Mouse (Mus musculus) heart, embryonic 13.5 days (tissue): ENCODE data around the gene 2510009E07Rik. TPM values are rescaled to one million over a fixed set of nuclear protein-coding genes. Genes with fewer than 3 reads are reported as not detected.
A peak's percentile ranks its signal among the peaks of the same experiment; 100 is the strongest.

ENCODE experiments used
- ATAC-seq: fragments of 200-750 bp; cut with Nextera tagmentation; 2 replicates; pipeline ENCODE4 v1.8.0; 2017; ENCODE audit warnings: moderate TSS enrichment; ENCODE audit not compliant: insufficient number of reproducible peaks, low FRiP score, low TSS enrichment; ENCODE audit errors: extremely low read depth
- H3K27ac ChIP-seq: fragments of 300-500 bp; sonication (generic); replicated peaks from 2 replicates; pipeline ENCODE4 v1.5.1; 2015; ENCODE audit warnings: moderate library complexity, mild to moderate bottlenecking, inconsistent platforms
- H3K27me3 ChIP-seq: fragments of 300-500 bp; sonication (generic); replicated peaks from 2 replicates; pipeline ENCODE4 v1.6.1; 2015; ENCODE audit warnings: mild to moderate bottlenecking, inconsistent platforms
- H3K36me3 ChIP-seq: fragments of 300-500 bp; sonication (generic); 2 replicates; pipeline ENCODE4 v1.6.1; 2015; ENCODE audit warnings: mild to moderate bottlenecking, inconsistent platforms
- H3K4me1 ChIP-seq: fragments of 300-500 bp; sonication (generic); 2 replicates; pipeline ENCODE4 v1.6.1; 2015; ENCODE audit warnings: inconsistent platforms
- H3K4me2 ChIP-seq: fragments of 300-500 bp; sonication (generic); 2 replicates; pipeline ENCODE4 v1.6.1; 2015; ENCODE audit warnings: inconsistent platforms, mild to moderate bottlenecking, moderate library complexity
- H3K4me3 ChIP-seq: fragments of 300-500 bp; sonication (generic); 2 replicates; pipeline ENCODE4 v1.5.1; 2015; ENCODE audit warnings: moderate library complexity, mild to moderate bottlenecking, inconsistent platforms
- H3K9ac ChIP-seq: fragments of 300-500 bp; sonication (generic); 2 replicates; pipeline ENCODE4 v1.6.1; 2015; ENCODE audit warnings: inconsistent platforms, mild to moderate bottlenecking, moderate library complexity
- H3K9me3 ChIP-seq: fragments of 300-500 bp; sonication (generic); 2 replicates; pipeline ENCODE4 v1.6.1; 2016; ENCODE audit warnings: inconsistent platforms
- WGBS: fragments of 180-500 bp; shearing (Covaris S2); methylation state at CpG from one replicate; pipeline ENCODE4 v1.1.7; 2015; ENCODE audit warnings: mixed read lengths; 5-methylcytosine and 5-hydroxymethylcytosine counted together
- polyA plus RNA-seq: library from polyadenylated mRNA; unstranded; fragments of >200 nt; fragmentation: Nextera tagmentation; extraction: Ambion mirVana; gene quantifications from 2 replicates; pipeline ENCODE4 v1.2.1, GENCODE M21; 2015

Gene 2510009E07Rik
- 19.3 and 19.5 TPM in 2 replicates for polyA plus RNA-seq

DNA sequence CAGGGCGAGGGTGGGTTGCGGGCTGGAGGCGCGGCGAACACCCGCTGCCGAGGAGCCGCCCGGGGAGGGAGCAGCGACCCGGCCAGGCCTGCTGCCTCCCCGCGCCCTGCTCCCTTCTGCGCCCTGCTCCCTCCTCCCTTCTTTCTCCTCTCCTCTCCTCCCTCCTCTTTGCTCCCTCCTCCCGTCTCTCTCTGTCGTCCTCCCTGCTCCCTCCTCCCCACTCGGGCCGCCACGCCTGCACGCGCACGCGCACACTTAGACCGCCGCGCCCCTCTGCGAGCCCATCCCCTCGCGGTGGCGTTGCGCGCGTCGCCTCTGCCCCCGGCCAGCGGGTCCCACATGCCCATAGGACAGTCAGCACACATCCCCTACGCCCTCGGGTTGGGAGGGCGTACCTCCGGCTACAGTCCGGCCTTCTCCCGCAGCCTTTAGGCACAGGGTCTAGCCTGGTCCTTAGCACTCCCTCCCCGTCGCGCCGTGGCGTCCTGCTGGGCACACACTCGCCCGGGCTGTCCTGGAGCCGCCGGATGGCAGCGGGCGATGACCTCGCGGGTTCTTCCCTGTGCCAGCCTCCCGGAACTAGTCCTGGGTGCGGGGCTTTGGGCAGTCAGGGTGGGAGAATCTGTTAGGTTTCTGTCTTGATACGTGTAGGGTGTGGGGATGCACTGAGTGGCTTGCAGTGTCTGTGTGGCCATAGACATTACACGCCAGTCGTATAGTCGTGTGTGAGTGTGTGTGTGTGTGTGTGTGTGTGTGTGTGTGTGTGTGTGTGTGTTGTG is at the start of gene 2510009E07Rik:
TSS of gene 2510009E07Rik (minus strand) at position 203 of the 779 bp plus-strand sequence.
- Histone ChIP-seq H3K4me3 (peak within 1 kb of the TSS; percentile 91), H3K9ac (peak within 1 kb of the TSS; percentile 98), H3K4me2 (peak within 1 kb of the TSS; percentile 97), H3K36me3 (no peaks in the 10 kb centered on the region), H3K4me1 (peaks cover 40% of the 10 kb centered on the region), H3K27ac (peak within 1 kb of the TSS; percentile 95), H3K27me3 (no peaks in the 10 kb centered on the region), H3K9me3 (no peaks in the 10 kb centered on the region)
- 1% methylated on average over 59 of the region's 61 CpGs for WGBS
- peak; percentile 72 for ATAC-seq

DNA sequence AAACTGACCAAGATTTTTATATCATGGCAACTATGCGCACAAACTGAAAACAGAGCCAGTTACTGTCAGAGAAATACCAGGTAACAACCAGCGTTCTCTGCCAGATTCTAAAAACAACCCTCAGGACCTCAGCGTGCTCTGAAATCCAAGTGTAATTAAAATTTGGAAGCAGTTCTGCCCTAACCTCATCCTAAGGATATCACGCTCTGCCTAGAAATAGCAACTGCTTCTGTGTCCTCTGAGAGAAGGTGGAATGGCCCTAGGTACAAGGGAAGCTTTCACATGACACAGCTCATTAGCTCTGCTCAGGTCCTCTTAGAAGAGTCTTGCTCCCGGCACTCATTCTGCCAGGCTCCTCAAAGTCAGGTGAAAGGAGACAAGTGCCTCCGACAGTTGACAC is 48.9 kb upstream of the 2510009E07Rik start:
- Histone ChIP-seq H3K27ac (no peak overlapping the region), H3K4me2 (no peak overlapping the region), H3K9ac (no peak overlapping the region), H3K4me3 (no peak overlapping the region), H3K4me1 (no peaks in the 10 kb centered on the region), H3K9me3 (no peaks in the 10 kb centered on the region), H3K27me3 (no peaks in the 10 kb centered on the region), H3K36me3 (no peaks in the 10 kb centered on the region)
- no peak for ATAC-seq
- 76% methylated on average over 6 of the region's 6 CpGs for WGBS

DNA sequence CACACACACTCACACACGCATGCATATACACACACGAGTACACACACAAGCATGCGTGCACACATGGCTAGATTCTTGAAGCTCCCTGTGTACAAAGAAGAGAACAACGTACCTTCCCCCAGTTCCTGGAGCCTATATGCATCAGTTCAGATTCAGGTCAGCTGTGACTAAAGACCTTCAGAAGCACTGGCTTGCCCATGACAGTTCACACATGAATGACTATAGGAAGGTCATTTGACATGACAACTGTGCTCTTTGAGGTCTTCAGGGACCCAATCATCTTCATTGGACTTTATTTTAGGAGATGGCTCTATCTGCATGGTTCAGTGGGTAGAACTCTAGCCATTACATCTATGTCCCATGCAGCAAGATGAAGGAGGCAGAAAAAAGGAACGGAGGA is 48.4 kb upstream of the 2510009E07Rik start:
- Histone ChIP-seq H3K9me3 (no peaks in the 10 kb centered on the region), H3K27ac (no peak overlapping the region), H3K4me1 (no peaks in the 10 kb centered on the region), H3K4me3 (no peak overlapping the region), H3K36me3 (no peaks in the 10 kb centered on the region), H3K9ac (no peak overlapping the region), H3K4me2 (no peak overlapping the region), H3K27me3 (no peaks in the 10 kb centered on the region)
- ATAC-seq = no peak
- WGBS = 84% methylated on average over 5 of the region's 5 CpGs

GRCm38 (mm10) chr16:21742191-21742870 is 47.9 kb upstream of the 2510009E07Rik start:
- no peak overlapping the region for H3K9ac ChIP-seq
- 72% methylated on average over 5 of the region's 5 CpGs for WGBS
- no peak for ATAC-seq

DNA sequence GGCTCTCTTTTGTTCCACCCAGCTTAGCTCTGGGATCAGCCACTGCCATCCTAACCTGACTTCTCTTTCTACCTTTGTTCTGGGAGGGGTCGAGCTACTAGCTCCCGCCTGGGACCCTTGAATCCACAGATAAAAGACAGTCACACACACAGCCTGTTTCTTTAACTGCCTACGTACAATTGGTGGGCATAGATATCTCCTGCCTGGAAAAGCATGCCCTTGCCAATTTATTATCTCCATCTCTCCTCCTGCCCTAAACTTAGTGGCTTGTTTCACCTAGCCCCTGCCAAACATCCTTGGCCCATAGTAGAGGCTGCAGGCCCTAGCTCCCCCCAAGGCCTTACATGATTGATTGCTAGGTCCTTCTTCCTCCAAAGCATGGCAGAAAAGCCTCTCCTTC is 47.1 kb upstream of the 2510009E07Rik start:
- H3K9ac ChIP-seq = no peak overlapping the region
- no peaks in the 10 kb centered on the region for H3K27me3 ChIP-seq
- H3K4me1 ChIP-seq = no peaks in the 10 kb centered on the region
- H3K4me2 ChIP-seq = no peak overlapping the region
- no peak overlapping the region for H3K27ac ChIP-seq
- H3K36me3 ChIP-seq = no peaks in the 10 kb centered on the region
- 66% methylated on average over 3 of the region's 3 CpGs for WGBS
- ATAC-seq = no peak
- no peak overlapping the region for H3K4me3 ChIP-seq
- H3K9me3 ChIP-seq = no peaks in the 10 kb centered on the region

More at GRCm38 (mm10) chr16:21742191-21742870, 47.9 kb upstream of the 2510009E07Rik start:
- Histone ChIP-seq H3K9me3 (no peaks in the 10 kb centered on the region), H3K4me2 (no peak overlapping the region), H3K4me3 (no peak overlapping the region), H3K4me1 (no peaks in the 10 kb centered on the region), H3K36me3 (no peaks in the 10 kb centered on the region), H3K27ac (no peak overlapping the region), H3K27me3 (no peaks in the 10 kb centered on the region)

DNA sequence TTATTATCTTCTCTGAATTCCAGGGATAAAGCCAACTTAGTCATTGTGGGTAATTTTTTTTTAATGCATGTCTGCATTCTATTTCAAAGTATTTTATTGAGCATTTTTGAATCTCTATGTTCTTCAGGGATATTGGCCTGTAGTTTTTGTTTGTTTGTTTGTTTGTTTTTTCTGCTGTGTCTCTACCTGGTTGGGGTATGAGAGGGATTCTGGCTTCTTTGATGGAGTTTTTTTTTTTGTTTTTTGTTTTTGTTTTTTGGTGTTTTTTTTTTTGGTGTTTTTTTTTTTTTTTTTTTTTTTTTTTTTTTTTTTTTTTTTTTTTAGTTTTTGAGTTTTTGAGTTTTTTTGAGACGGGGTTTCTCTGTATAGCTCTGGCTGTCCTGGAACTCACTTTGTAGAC is 41.2 kb upstream of the 2510009E07Rik start:
- H3K4me1 ChIP-seq = 0 out of 2 replicates have a peak, but pooled peaks cover 3% of the 10 kb centered on the region
- no peak overlapping the region for H3K4me3 ChIP-seq
- WGBS = 67% methylated on average over 1 of the region's 1 CpGs
- no peak overlapping the region for H3K27ac ChIP-seq
- H3K27me3 ChIP-seq = peaks cover 5% of the 10 kb centered on the region; the same call in 1 of the 2 replicates
- H3K9me3 ChIP-seq = no peaks in the 10 kb centered on the region
- H3K36me3 ChIP-seq = no peaks in the 10 kb centered on the region
- no peak overlapping the region for H3K4me2 ChIP-seq
- no peak for ATAC-seq
- H3K9ac ChIP-seq = no peak overlapping the region

- Histone ChIP-seq H3K36me3 (no peaks in the 10 kb centered on the region), H3K27me3 (peaks cover 5% of the 10 kb centered on the region; the same call in 1 of the 2 replicates), H3K9ac (no peak overlapping the region; the same call in 1 of the 2 replicates), H3K4me2 (peak overlapping the region; percentile 57), H3K4me3 (peak overlapping the region; percentile 44), H3K4me1 (0 out of 2 replicates have a peak, but pooled peaks cover 2% of the 10 kb centered on the region), H3K9me3 (no peaks in the 10 kb centered on the region), H3K27ac (no peak overlapping the region)
- WGBS = 42% methylated on average over 10 of the region's 10 CpGs
- ATAC-seq = no peak
These were observed 33.5 kb upstream of the 2510009E07Rik start for GRCm38 (mm10) chr16:21727897-21728364.

DNA sequence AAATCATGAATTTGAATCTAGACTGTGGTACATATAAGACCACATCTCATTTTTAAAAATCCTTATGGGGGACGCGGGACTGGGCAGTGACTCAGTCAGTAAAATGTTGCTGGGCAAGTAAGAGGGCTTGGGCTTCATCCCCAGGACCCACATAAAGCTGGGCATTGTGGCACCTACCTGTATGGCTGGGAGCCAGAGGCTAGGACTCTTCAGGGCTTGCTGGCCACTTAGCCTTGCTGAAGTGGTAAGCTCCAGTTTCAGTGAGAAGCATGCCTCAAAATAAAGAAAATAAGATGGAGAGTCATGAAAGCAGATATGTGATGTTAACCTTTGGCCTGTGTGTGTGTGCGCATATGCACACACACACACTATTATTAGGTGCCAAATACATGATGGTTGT is 33.0 kb upstream of the 2510009E07Rik start:
- ATAC-seq = no peak
- H3K9ac ChIP-seq = no peak overlapping the region
- H3K27ac ChIP-seq = no peak overlapping the region
- no peak overlapping the region for H3K4me3 ChIP-seq
- WGBS = 88% methylated on average over 3 of the region's 3 CpGs
- peaks cover 5% of the 10 kb centered on the region; the same call in 1 of the 2 replicates for H3K27me3 ChIP-seq
- no peaks in the 10 kb centered on the region for H3K36me3 ChIP-seq
- no peak overlapping the region for H3K4me2 ChIP-seq
- no peaks in the 10 kb centered on the region for H3K9me3 ChIP-seq
- no peaks in the 10 kb centered on the region for H3K4me1 ChIP-seq

DNA sequence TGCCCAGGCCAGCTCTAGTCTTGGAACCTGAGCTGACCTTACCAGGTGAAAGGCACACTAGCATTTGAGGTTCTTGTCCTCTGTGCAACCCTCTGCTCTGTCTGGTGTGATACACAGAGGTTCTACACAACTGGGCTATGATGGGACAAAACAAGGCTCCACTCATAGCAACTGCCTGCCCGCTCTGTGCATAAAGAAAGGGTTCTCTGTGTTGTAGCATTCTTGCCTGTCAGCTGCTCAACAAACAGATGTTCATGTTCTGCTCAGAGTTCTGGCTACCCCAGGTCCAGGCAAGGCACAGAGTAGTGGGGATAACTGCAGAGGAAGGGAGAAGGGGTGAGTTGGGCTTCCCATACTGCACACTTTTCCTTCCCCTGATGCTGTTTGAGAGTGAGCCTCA is 29.8 kb upstream of the 2510009E07Rik start:
- Histone ChIP-seq H3K27me3 (no peaks in the 10 kb centered on the region), H3K9me3 (no peaks in the 10 kb centered on the region), H3K9ac (no peak overlapping the region), H3K4me1 (no peaks in the 10 kb centered on the region), H3K4me3 (no peak overlapping the region), H3K36me3 (no peaks in the 10 kb centered on the region), H3K4me2 (no peak overlapping the region), H3K27ac (no peak overlapping the region)
- no peak for ATAC-seq
- 83% methylated on average over 1 of the region's 1 CpGs for WGBS

GRCm38 (mm10) chr16:21719770-21720169 is 25.3 kb upstream of the 2510009E07Rik start:
- Histone ChIP-seq H3K27me3 (no peaks in the 10 kb centered on the region), H3K36me3 (no peaks in the 10 kb centered on the region), H3K4me3 (no peak overlapping the region), H3K9me3 (no peaks in the 10 kb centered on the region), H3K4me1 (no peaks in the 10 kb centered on the region), H3K27ac (no peak overlapping the region), H3K9ac (no peak overlapping the region), H3K4me2 (no peak overlapping the region)
- WGBS = 75% methylated on average over 7 of the region's 7 CpGs
- no peak for ATAC-seq

DNA sequence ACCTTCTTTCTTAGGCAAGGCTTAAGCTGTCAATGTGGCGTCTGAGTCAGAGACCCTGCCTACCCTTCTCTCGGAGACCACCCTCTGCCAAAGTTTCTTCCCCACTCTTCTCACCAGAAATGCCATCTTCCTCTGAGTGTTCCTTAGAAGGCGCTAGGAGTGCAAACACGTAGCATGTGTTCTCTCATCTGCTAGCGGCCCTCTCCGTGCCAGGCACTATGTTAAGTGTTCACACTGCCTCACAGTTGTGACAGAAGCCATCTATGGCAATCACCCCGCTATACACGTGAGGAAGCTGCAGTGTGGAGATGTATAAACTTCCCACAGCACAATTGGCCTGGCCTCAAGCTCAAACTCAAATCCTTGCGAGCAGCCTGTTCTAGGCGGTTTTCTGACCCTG is 20.1 kb upstream of the 2510009E07Rik start:
- H3K9me3 ChIP-seq = no peaks in the 10 kb centered on the region
- no peak overlapping the region for H3K9ac ChIP-seq
- no peak overlapping the region for H3K4me3 ChIP-seq
- H3K36me3 ChIP-seq = no peaks in the 10 kb centered on the region
- H3K4me1 ChIP-seq = peaks cover 6% of the 10 kb centered on the region; the same call in 1 of the 2 replicates
- H3K4me2 ChIP-seq = no peak overlapping the region
- no peaks in the 10 kb centered on the region for H3K27me3 ChIP-seq
- no peak overlapping the region for H3K27ac ChIP-seq
- ATAC-seq = no peak
- 65% methylated on average over 10 of the region's 10 CpGs for WGBS
